7 mouse cellular contexts compared by ENCODE assay signal in the genomic region with DNA sequence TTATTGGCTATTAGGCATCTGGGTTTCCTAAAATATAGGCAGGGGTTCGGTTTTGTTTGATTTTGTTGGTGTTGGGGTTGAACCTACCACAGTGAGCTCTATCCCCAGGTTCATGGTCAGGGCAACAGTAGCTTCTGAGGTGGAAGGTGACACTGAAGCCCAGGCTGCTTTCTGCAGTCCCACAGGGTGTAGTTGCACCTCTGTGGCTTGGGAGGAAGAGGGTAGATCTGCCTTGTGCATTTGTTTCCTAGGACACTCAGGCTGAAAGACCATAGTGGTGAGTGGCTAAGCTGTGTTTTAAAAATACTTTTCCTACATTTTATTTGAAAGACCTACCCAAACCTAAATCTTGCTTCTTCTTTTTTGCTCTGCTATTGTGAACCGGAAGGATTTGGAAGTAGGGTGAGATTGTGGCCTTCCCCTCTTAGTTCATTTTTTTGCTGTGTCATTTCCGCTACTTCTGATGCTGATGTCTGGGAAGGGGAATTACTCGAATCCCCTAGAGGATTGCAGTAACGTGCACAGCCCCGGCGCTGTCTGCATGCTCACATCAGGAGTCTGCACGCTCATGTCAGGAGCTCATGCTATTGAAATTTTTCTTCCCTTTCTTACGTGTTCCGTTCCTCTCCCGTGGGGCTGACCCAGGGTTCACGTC.
A peak's percentile ranks its signal among the peaks of the same experiment; 100 is the strongest.
DNase-seq lines count a peak whose midpoint lies in the region; ATAC-seq and TF ChIP-seq lines count a peak whose summit lies in the region.

No protein-coding gene starts in this region.

- WGBS in intestine, embryonic 16.5 days, result 19% methylated on average over 12 of the region's 12 CpGs

- H3K4me2 ChIP-seq in intestine, embryonic 16.5 days (ENCODE audit: low read depth, low read length), result peak overlapping the region; percentile 11

- 0 out of 2 replicates have a peak overlapping the region, but pooled peaks have one; percentile 0 for H3K9ac ChIP-seq in intestine, embryonic 16.5 days (ENCODE audit: low read depth, low read length)

- TF ChIP-seq POLR2A in brain, embryonic 14.5 days (IDR thresholded peaks at IDR 0.05; ENCODE audit: borderline replicate concordance, extremely low read depth, insufficient read depth, insufficient read length, poor library complexity, severe bottlenecking), result no peak

- no peaks in the 10 kb centered on the region for H3K27me3 ChIP-seq in intestine, embryonic 16.5 days (replicated peaks; ENCODE audit: control insufficient read depth, insufficient read depth, low read length)

- peak; percentile 67 for DNase-seq in MN1 (ENCODE audit: low spot score)
- DNase-seq in brain, embryonic 14.5 days (ENCODE audit: low read depth), result peak; percentile 84
- DNase-seq in heart, adult 11 months, result peak; percentile 96
- DNase-seq in ovary, postnatal 36 days (ENCODE audit: low spot score), result no peak
- DNase-seq in spleen, postnatal 14 days (ENCODE audit: low spot score in 2 of 2), result no peak

- no peaks in the 10 kb centered on the region for H3K36me3 ChIP-seq in intestine, embryonic 16.5 days (ENCODE audit: control insufficient read depth, insufficient read depth, low read length)

- no peak overlapping the region for H3K4me3 ChIP-seq in intestine, embryonic 16.5 days (ENCODE audit: low read length)

- H3K4me1 ChIP-seq in intestine, embryonic 16.5 days (ENCODE audit: control insufficient read depth, insufficient read depth, low read length), result peaks cover 12% of the 10 kb centered on the region

- H3K9me3 ChIP-seq in intestine, embryonic 16.5 days (ENCODE audit: control insufficient read depth, low read length), result no peaks in the 10 kb centered on the region

- ATAC-seq in intestine, embryonic 16.5 days, result peak; percentile 79
- ATAC-seq in megakaryocyte-erythroid progenitor cell, adult 5-6 weeks (replicated peaks; ENCODE audit: low FRiP score, low TSS enrichment, poor library complexity, severe bottlenecking), result 0 out of 2 replicates have a peak, but pooled peaks have one; percentile 22

- TF ChIP-seq CTCF in brain, embryonic 14.5 days (IDR thresholded peaks at IDR 0.05; ENCODE audit: borderline replicate concordance, extremely low read depth, insufficient read depth, insufficient read length), result no peak

- peak overlapping the region; percentile 66 for H3K27ac ChIP-seq in intestine, embryonic 16.5 days (ENCODE audit: low read length)

Comparison
In these comparisons a context has a peak if more than half of its experiments do, and no peak if none do; other contexts are left out.
1. DNase-seq: peak in MN1 (single experiment), brain, embryonic 14.5 days (single experiment) and heart, adult 11 months (single experiment); none in ovary, postnatal 36 days (single experiment) and spleen, postnatal 14 days (0 of 2).